Mouse (Mus musculus): ENCODE measurements around the gene Slc47a2. TPM values are rescaled to one million over a fixed set of nuclear protein-coding genes. Genes with fewer than 3 reads are reported as not detected.
"Not testable (repeated sequence)": the region's sequence is repeated elsewhere in the genome, so short reads cannot be mapped to it uniquely, and the experiment has no call there.

Slc47a2 gene
- polyA plus RNA-seq, 1 experiment from 2014 or later, result not detected

GRCm38 (mm10) chr11:61320904-61321687 is 21.6 kb downstream of the Slc47a2 start:
- WGBS, result 63% methylated on average over 10 of the region's 10 CpGs
- H3K27ac ChIP-seq, result 0 out of 2 replicates have a peak overlapping the region, but pooled peaks have one; percentile 22
- DNase-seq (ENCODE audit: low spot score), result no peak

GRCm38 (mm10) chr11:61319923-61320567 is 22.6 kb downstream of the Slc47a2 start:
- Histone ChIP-seq H3K27me3 (ENCODE audit: insufficient read depth, poor library complexity, severe bottlenecking) (no peaks in the 10 kb centered on the region), H3K36me3 (no peaks in the 10 kb centered on the region), H3K27ac (peak overlapping the region; percentile 84), H3K4me1 (peaks cover 25% of the 10 kb centered on the region), H3K4me3 (peak overlapping the region; percentile 27; the same call in 1 of the 2 replicates), H3K9me3 (no peaks in the 10 kb centered on the region)
- WGBS, result 47% methylated on average over 3 of the region's 3 CpGs
- DNase-seq (ENCODE audit: low spot score), result no peak

More at GRCm38 (mm10) chr11:61320904-61321687, 21.6 kb downstream of the Slc47a2 start:
- Histone ChIP-seq H3K4me3 (no peak overlapping the region), H3K9me3 (no peaks in the 10 kb centered on the region), H3K27me3 (ENCODE audit: insufficient read depth, poor library complexity, severe bottlenecking) (no peaks in the 10 kb centered on the region), H3K36me3 (no peaks in the 10 kb centered on the region), H3K4me1 (peaks cover 25% of the 10 kb centered on the region)

GRCm38 (mm10) chr11:61319233-61319922 is 23.3 kb downstream of the Slc47a2 start:
- no peak for DNase-seq (ENCODE audit: low spot score)
- Histone ChIP-seq H3K27ac (peak overlapping the region; percentile 84), H3K27me3 (ENCODE audit: insufficient read depth, poor library complexity, severe bottlenecking) (no peaks in the 10 kb centered on the region), H3K4me3 (peak overlapping the region; percentile 27), H3K4me1 (peaks cover 25% of the 10 kb centered on the region), H3K36me3 (no peaks in the 10 kb centered on the region), H3K9me3 (no peaks in the 10 kb centered on the region)
- WGBS, result 39% methylated on average over 12 of the region's 12 CpGs

GRCm38 (mm10) chr11:61316864-61317263 is 25.8 kb downstream of the Slc47a2 start:
- Histone ChIP-seq H3K4me3 (no peak overlapping the region), H3K4me1 (peaks cover 38% of the 10 kb centered on the region), H3K9me3 (no peaks in the 10 kb centered on the region), H3K36me3 (no peaks in the 10 kb centered on the region), H3K27me3 (ENCODE audit: insufficient read depth, poor library complexity, severe bottlenecking) (no peaks in the 10 kb centered on the region), H3K27ac (no peak overlapping the region)
- WGBS, result 66% methylated on average over 2 of the region's 2 CpGs
- DNase-seq (ENCODE audit: low spot score), result no peak

GRCm38 (mm10) chr11:61310321-61310720 is 32.3 kb downstream of the Slc47a2 start:
- DNase-seq (ENCODE audit: low spot score), result no peak
- WGBS, result 69% methylated on average over 7 of the region's 7 CpGs
- Histone ChIP-seq H3K4me1 (peaks cover 26% of the 10 kb centered on the region), H3K36me3 (no peaks in the 10 kb centered on the region), H3K27ac (no peak overlapping the region), H3K27me3 (ENCODE audit: insufficient read depth, poor library complexity, severe bottlenecking) (no peaks in the 10 kb centered on the region), H3K9me3 (no peaks in the 10 kb centered on the region), H3K4me3 (no peak overlapping the region)

- H3K4me1 ChIP-seq, result peaks cover 26% of the 10 kb centered on the region
- H3K4me3 ChIP-seq, result no peak overlapping the region
- H3K9me3 ChIP-seq, result no peaks in the 10 kb centered on the region
- 67% methylated on average over 12 of the region's 12 CpGs for WGBS
- H3K27ac ChIP-seq, result no peak overlapping the region
- H3K36me3 ChIP-seq, result no peaks in the 10 kb centered on the region
- DNase-seq (ENCODE audit: low spot score), result no peak
- H3K27me3 ChIP-seq (ENCODE audit: insufficient read depth, poor library complexity, severe bottlenecking), result no peaks in the 10 kb centered on the region
These were observed 32.8 kb downstream of the Slc47a2 start for GRCm38 (mm10) chr11:61309831-61310230.

- Histone ChIP-seq H3K36me3 (no peaks in the 10 kb centered on the region), H3K9me3 (no peaks in the 10 kb centered on the region), H3K27me3 (ENCODE audit: insufficient read depth, poor library complexity, severe bottlenecking) (no peaks in the 10 kb centered on the region), H3K27ac (no peak overlapping the region), H3K4me3 (no peak overlapping the region), H3K4me1 (peaks cover 13% of the 10 kb centered on the region)
- no peak for DNase-seq (ENCODE audit: low spot score)
- WGBS, result 38% methylated on average over 7 of the region's 7 CpGs
These were observed 34.9 kb downstream of the Slc47a2 start for GRCm38 (mm10) chr11:61307795-61308194.

GRCm38 (mm10) chr11:61305377-61305776 is 37.3 kb downstream of the Slc47a2 start:
- H3K9me3 ChIP-seq, result no peaks in the 10 kb centered on the region
- no peak overlapping the region for H3K4me3 ChIP-seq
- no peaks in the 10 kb centered on the region for H3K27me3 ChIP-seq (ENCODE audit: insufficient read depth, poor library complexity, severe bottlenecking)
- H3K36me3 ChIP-seq, result no peaks in the 10 kb centered on the region
- H3K27ac ChIP-seq, result no peak overlapping the region
- 77% methylated on average over 4 of the region's 4 CpGs for WGBS
- peaks cover 19% of the 10 kb centered on the region for H3K4me1 ChIP-seq
- DNase-seq (ENCODE audit: low spot score), result no peak

GRCm38 (mm10) chr11:61304535-61304934 is 38.1 kb downstream of the Slc47a2 start:
- H3K36me3 ChIP-seq; H3K4me3 ChIP-seq; H3K27me3 ChIP-seq (ENCODE audit: insufficient read depth, poor library complexity, severe bottlenecking); DNase-seq (ENCODE audit: low spot score); H3K27ac ChIP-seq; H3K9me3 ChIP-seq: not testable (repeated sequence)
- 93% methylated on average over 6 of the region's 10 CpGs for WGBS
- peaks cover 23% of the 10 kb centered on the region for H3K4me1 ChIP-seq

GRCm38 (mm10) chr11:61300716-61301392 is 41.8 kb downstream of the Slc47a2 start:
- no peak for DNase-seq (ENCODE audit: low spot score)
- H3K4me3 ChIP-seq, result peak overlapping the region; percentile 37
- no peaks in the 10 kb centered on the region for H3K9me3 ChIP-seq
- H3K4me1 ChIP-seq, result peaks cover 15% of the 10 kb centered on the region
- H3K36me3 ChIP-seq, result no peaks in the 10 kb centered on the region
- H3K27me3 ChIP-seq (ENCODE audit: insufficient read depth, poor library complexity, severe bottlenecking), result no peaks in the 10 kb centered on the region
- WGBS, result 20% methylated on average over 14 of the region's 16 CpGs
- peak overlapping the region; percentile 72 for H3K27ac ChIP-seq

GRCm38 (mm10) chr11:61300205-61300604 is 42.5 kb downstream of the Slc47a2 start:
- 31% methylated on average over 3 of the region's 3 CpGs for WGBS
- Histone ChIP-seq H3K9me3 (no peaks in the 10 kb centered on the region; the same call in 1 of the 2 replicates), H3K36me3 (no peaks in the 10 kb centered on the region), H3K4me1 (peaks cover 15% of the 10 kb centered on the region), H3K4me3 (no peak overlapping the region), H3K27me3 (ENCODE audit: insufficient read depth, poor library complexity, severe bottlenecking) (no peaks in the 10 kb centered on the region), H3K27ac (0 out of 2 replicates have a peak overlapping the region, but pooled peaks have one; percentile 72)
- DNase-seq (ENCODE audit: low spot score), result no peak

GRCm38 (mm10) chr11:61297901-61298300 is 44.8 kb downstream of the Slc47a2 start:
- no peaks in the 10 kb centered on the region; the same call in 1 of the 2 replicates for H3K9me3 ChIP-seq
- H3K27ac ChIP-seq, result no peak overlapping the region
- WGBS, result 60% methylated on average over 2 of the region's 2 CpGs
- DNase-seq (ENCODE audit: low spot score), result no peak
- peaks cover 15% of the 10 kb centered on the region for H3K4me1 ChIP-seq
- H3K36me3 ChIP-seq, result no peaks in the 10 kb centered on the region
- H3K27me3 ChIP-seq (ENCODE audit: insufficient read depth, poor library complexity, severe bottlenecking), result no peaks in the 10 kb centered on the region
- no peak overlapping the region for H3K4me3 ChIP-seq
